Mouse (Mus musculus) midbrain, embryonic 10.5 days (tissue): ENCODE data around the gene Pla2g10. TPM values are rescaled to one million over a fixed set of nuclear protein-coding genes. Genes with fewer than 3 reads are reported as not detected.
"Not testable (repeated sequence)": the region's sequence is repeated elsewhere in the genome, so short reads cannot be mapped to it uniquely, and the experiment has no call there.

Source experiments
- DNase-seq: peaks from one replicate; pipeline ENCODE4 v3.0.0-alpha.2; 2017; ENCODE audit warnings: low spot score
- H3K27ac ChIP-seq: fragments of 300-500 bp; sonication (generic); replicated peaks from 2 replicates; pipeline ENCODE4 v1.5.1; 2016; ENCODE audit warnings: mild to moderate bottlenecking
- H3K27me3 ChIP-seq: fragments of 300-500 bp; sonication (generic); 2 replicates; pipeline ENCODE4 v1.6.1; 2016; ENCODE audit warnings: low read depth, mild to moderate bottlenecking; ENCODE audit not compliant: poor library complexity, severe bottlenecking
- H3K36me3 ChIP-seq: fragments of 300-500 bp; sonication (generic); 2 replicates; pipeline ENCODE4 v1.6.1; 2016; ENCODE audit warnings: mild to moderate bottlenecking, moderate library complexity
- H3K4me1 ChIP-seq: fragments of 300-500 bp; sonication (generic); 2 replicates; pipeline ENCODE4 v1.6.1; 2016
- H3K4me3 ChIP-seq: fragments of 300-500 bp; sonication (generic); 2 replicates; pipeline ENCODE4 v1.5.1; 2016; ENCODE audit warnings: mild to moderate bottlenecking, moderate library complexity
- H3K9me3 ChIP-seq: fragments of 300-500 bp; sonication (generic); replicated peaks from 2 replicates; pipeline ENCODE4 v1.6.1; 2016; ENCODE audit warnings: mild to moderate bottlenecking
- WGBS: fragments of 180-500 bp; shearing (Covaris S2); methylation state at CpG from one replicate; pipeline ENCODE4 v1.1.7; 2016; 5-methylcytosine and 5-hydroxymethylcytosine counted together
- polyA plus RNA-seq: library from polyadenylated mRNA; unstranded; fragments of >200 nt; fragmentation: Nextera tagmentation; extraction: Ambion mirVana; gene quantifications from 2 replicates; pipeline ENCODE4 v1.2.1, GENCODE M21; 2016

Gene Pla2g10
- 0.14 TPM in 1 of 2 replicates, not detected in the other for polyA plus RNA-seq

DNA sequence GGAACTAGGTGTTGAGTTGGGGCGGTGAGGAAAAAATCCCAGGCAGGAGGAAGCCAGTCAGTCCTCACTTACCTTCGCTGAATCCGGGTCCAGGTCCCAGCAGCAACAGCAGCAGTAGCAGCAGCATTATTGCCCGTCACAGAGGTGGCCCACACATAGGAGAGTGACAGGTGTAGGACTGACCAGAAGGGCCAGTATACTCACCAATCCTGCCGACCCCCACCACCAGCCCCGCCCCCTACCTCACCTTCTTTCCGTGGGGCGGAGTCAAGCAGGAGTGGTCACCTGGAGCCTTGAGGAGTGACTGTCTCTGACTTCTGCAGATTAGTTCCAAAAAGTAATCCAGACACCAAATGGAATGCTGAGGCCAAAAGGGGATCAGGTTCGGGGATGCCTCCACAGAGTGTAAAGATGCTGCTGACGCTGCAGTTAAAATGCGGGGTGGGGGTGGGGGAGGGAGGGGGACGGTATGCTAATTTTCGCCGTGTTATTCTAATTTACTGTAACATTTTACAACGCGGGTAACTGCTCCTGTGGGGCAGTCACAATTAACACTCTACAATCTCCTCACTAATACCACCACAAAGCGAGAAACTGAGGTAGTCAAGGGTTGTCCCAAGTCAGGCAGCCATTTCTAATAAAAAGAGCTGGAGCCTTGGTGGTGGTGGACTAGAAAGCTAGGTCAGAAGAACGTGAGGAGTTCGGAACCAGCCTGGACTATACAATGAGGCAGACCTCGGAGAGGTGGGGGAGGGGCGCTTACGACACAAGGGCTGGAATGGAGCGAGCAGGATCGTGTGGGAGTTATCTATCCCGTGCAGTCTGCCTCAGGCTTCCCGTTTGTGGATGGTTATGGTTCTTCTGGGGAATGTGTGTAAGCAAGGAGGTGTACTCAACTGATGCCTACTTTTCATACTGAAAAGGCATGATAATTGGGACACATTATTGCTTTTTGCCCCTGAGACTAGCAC lies at the start of gene Pla2g10:
Gene Pla2g10 (minus strand): TSS at position 699 of the 971 bp plus-strand sequence.
- no peak within 1 kb of the TSS; the same call in none of the 2 replicates for H3K4me3 ChIP-seq
- WGBS, result 13% methylated on average over 26 of the region's 26 CpGs
- H3K27ac ChIP-seq, result no peak within 1 kb of the TSS
- DNase-seq, result no peak
- no peaks in the 10 kb centered on the region for H3K36me3 ChIP-seq
- peaks cover 9% of the 10 kb centered on the region for H3K4me1 ChIP-seq
- H3K27me3 ChIP-seq, result peaks cover 9% of the 10 kb centered on the region; the same call in 1 of the 2 replicates
- H3K9me3 ChIP-seq, result no peaks in the 10 kb centered on the region

- not testable (repeated sequence) for H3K4me1 ChIP-seq, H3K4me3 ChIP-seq, DNase-seq, H3K27me3 ChIP-seq, H3K36me3 ChIP-seq, H3K27ac ChIP-seq
- 88% methylated on average over 3 of the region's 3 CpGs for WGBS
- peaks cover 11% of the 10 kb centered on the region for H3K9me3 ChIP-seq
These were observed 43.9 kb upstream of the Pla2g10 start for GRCm38 (mm10) chr16:13774651-13775050.

DNA sequence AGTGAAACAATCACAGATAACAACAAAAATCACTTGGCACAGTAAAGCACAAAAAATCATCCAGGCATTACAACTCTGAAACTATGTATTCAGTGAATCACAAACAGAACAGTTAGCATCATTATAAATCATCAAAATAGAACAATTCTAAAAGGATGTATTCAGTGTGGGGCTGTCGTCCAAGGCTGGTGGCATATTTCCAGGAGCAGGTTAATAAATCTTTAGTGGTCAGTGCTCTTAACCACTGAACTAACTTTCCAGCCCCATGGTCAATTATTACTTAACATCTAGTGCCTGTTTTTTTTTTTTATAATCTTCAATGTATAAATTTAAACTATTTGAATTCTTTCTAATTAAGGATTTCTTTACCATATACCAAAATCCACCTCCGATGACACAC lies 43.2 kb upstream of the Pla2g10 start:
- H3K27ac ChIP-seq, H3K27me3 ChIP-seq, H3K4me1 ChIP-seq, DNase-seq, H3K4me3 ChIP-seq, H3K9me3 ChIP-seq, H3K36me3 ChIP-seq: not testable (repeated sequence)
- 87% methylated on average over 2 of the region's 2 CpGs for WGBS

DNA sequence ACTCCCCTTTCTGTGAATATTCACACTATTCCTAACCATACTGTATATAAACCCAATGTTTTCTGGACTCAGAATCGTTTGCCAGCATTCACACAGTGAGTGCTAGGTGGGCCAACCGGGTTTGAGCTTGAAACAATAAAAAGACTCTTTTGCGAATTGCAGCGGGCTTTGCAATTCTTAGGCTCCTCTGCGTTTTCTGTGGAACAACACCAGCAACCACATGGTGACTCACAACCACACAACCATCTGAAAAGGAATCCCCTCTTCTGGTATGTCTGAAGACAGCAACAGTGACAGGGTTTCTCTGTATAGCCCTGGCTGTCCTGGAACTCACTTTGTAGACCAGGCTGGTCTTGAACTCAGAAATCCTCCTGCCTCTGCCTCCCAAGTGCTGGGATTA lies 41.3 kb upstream of the Pla2g10 start:
- not testable (repeated sequence) for DNase-seq, H3K9me3 ChIP-seq, H3K4me3 ChIP-seq, H3K36me3 ChIP-seq, H3K4me1 ChIP-seq, H3K27me3 ChIP-seq, H3K27ac ChIP-seq
- 84% methylated on average over 5 of the region's 5 CpGs for WGBS

DNA sequence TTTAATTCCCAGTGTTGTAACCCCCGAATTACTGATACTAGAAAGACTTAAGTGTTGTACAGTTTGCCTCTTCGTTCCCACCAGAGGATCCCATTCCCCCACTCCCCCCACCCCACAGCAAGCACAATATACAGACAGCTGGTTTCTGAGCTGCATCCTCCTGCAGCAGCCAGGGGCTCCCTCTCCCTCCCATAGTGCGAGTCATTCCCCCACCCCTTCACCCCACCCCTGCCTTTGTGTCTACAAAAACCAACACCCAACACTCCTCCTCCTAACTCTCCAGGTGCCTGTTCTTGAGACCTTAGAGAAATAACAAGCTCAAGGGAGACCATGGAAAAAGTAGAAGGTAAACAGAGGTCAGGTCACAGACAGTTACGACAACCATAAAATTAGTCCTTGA lies 40.8 kb upstream of the Pla2g10 start:
- 68% methylated on average over 4 of the region's 4 CpGs for WGBS
- not testable (repeated sequence) for H3K4me1 ChIP-seq, H3K4me3 ChIP-seq, DNase-seq, H3K27me3 ChIP-seq, H3K27ac ChIP-seq, H3K9me3 ChIP-seq, H3K36me3 ChIP-seq

- no peak overlapping the region for H3K4me3 ChIP-seq
- no peaks in the 10 kb centered on the region for H3K4me1 ChIP-seq
- no peak for DNase-seq
- H3K36me3 ChIP-seq, result no peaks in the 10 kb centered on the region
- no peak overlapping the region for H3K27ac ChIP-seq
- H3K27me3 ChIP-seq, result no peaks in the 10 kb centered on the region
- no peaks in the 10 kb centered on the region for H3K9me3 ChIP-seq
These were observed 35.6 kb upstream of the Pla2g10 start for GRCm38 (mm10) chr16:13766367-13766766.

- Histone ChIP-seq H3K27ac (no peak overlapping the region), H3K4me3 (no peak overlapping the region), H3K9me3 (no peaks in the 10 kb centered on the region), H3K36me3 (no peaks in the 10 kb centered on the region), H3K27me3 (no peaks in the 10 kb centered on the region), H3K4me1 (no peaks in the 10 kb centered on the region)
- DNase-seq, result no peak
- 74% methylated on average over 3 of the region's 3 CpGs for WGBS
These were observed 33.7 kb upstream of the Pla2g10 start for GRCm38 (mm10) chr16:13764519-13764918.

GRCm38 (mm10) chr16:13762807-13763206 lies 32.0 kb upstream of the Pla2g10 start:
- not testable (repeated sequence) for H3K4me1 ChIP-seq, H3K9me3 ChIP-seq, H3K4me3 ChIP-seq, H3K27me3 ChIP-seq, DNase-seq, H3K36me3 ChIP-seq, H3K27ac ChIP-seq
- 100% methylated on average over 1 of the region's 1 CpGs for WGBS

DNA sequence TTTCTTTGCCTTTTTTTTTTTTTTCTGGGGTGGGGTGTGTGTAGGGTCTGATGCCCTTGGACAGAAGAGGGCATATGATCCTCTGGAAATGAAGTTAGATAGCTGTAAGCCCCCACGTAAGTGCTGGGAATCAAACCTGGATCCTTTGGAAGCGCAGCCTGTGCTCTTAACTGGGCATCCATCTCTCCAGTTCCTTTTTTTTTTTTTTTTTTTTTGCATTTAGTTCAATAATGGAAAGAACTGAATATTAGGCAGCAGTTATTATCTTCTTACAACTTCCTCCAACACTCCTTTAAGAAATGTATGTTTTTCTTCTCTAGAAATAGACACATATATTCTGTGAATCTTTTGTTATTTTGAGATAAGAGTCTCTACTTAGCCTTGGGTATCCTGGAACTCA lies 27.0 kb upstream of the Pla2g10 start:
- no peak overlapping the region for H3K27ac ChIP-seq
- no peak overlapping the region for H3K4me3 ChIP-seq
- no peak for DNase-seq
- H3K4me1 ChIP-seq, result peaks cover 9% of the 10 kb centered on the region
- no peaks in the 10 kb centered on the region for H3K36me3 ChIP-seq
- peaks cover 12% of the 10 kb centered on the region for H3K27me3 ChIP-seq
- 97% methylated on average over 2 of the region's 2 CpGs for WGBS
- no peaks in the 10 kb centered on the region for H3K9me3 ChIP-seq

- peaks cover 9% of the 10 kb centered on the region for H3K4me1 ChIP-seq
- H3K27me3 ChIP-seq, result peaks cover 12% of the 10 kb centered on the region
- peak overlapping the region; percentile 82 for H3K27ac ChIP-seq
- under 1% methylated on average over 65 of the region's 65 CpGs for WGBS
- no peaks in the 10 kb centered on the region for H3K36me3 ChIP-seq
- DNase-seq, result peak; percentile 97
- H3K9me3 ChIP-seq, result no peaks in the 10 kb centered on the region
- peak overlapping the region; percentile 75 for H3K4me3 ChIP-seq
These were observed 23.8 kb upstream of the Pla2g10 start for GRCm38 (mm10) chr16:13754400-13755190.

DNA sequence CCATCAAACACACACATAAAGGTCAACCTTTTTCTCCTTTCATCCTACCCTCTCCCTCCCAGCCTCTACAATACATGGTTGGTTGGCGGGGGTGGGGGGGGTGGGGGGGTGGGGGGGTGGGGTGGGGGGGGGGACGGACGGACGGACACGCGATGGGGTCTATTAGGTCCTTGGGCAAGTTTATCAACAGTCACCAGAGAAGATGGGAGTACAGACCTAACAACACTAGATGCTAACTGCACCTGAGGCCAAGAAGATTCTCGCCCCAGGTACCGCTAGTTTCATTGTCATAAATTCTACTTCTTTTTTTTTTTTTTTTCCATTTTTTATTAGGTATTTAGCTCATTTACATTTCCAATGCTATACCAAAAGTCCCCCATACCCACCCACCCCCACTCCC lies 23.2 kb upstream of the Pla2g10 start:
- DNase-seq, result no peak
- Histone ChIP-seq H3K4me1 (peaks cover 9% of the 10 kb centered on the region), H3K27ac (0 out of 2 replicates have a peak overlapping the region, but pooled peaks have one; percentile 82), H3K4me3 (peak overlapping the region; percentile 75), H3K27me3 (peaks cover 12% of the 10 kb centered on the region), H3K36me3 (no peaks in the 10 kb centered on the region), H3K9me3 (no peaks in the 10 kb centered on the region)
- WGBS, result 83% methylated on average over 8 of the region's 8 CpGs

DNA sequence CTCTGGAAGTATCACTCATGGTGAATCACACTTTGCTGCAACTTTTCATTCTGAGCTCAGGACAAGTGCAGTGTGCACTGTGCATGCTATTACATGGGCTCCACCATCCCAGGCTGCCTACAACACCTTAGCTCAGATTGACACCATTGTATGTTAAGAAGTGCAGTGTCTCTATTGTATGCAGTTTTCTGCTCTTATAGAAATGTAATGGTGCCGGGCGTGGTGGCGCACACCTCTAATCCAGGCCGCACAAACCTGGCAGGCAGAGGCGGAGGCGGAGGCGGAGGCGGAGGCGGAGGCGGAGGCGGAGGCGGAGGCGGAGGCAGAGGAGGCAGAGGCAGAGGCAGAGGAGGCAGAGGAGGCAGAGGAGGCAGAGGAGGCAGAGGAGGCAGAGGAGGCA lies 19.8 kb upstream of the Pla2g10 start:
- no peaks in the 10 kb centered on the region for H3K36me3 ChIP-seq
- DNase-seq, result no peak
- peaks cover 13% of the 10 kb centered on the region for H3K4me1 ChIP-seq
- no peak overlapping the region for H3K27ac ChIP-seq
- no peak overlapping the region for H3K4me3 ChIP-seq
- no peaks in the 10 kb centered on the region for H3K9me3 ChIP-seq
- 95% methylated on average over 13 of the region's 13 CpGs for WGBS
- H3K27me3 ChIP-seq, result 0 out of 2 replicates have a peak, but pooled peaks cover 4% of the 10 kb centered on the region

DNA sequence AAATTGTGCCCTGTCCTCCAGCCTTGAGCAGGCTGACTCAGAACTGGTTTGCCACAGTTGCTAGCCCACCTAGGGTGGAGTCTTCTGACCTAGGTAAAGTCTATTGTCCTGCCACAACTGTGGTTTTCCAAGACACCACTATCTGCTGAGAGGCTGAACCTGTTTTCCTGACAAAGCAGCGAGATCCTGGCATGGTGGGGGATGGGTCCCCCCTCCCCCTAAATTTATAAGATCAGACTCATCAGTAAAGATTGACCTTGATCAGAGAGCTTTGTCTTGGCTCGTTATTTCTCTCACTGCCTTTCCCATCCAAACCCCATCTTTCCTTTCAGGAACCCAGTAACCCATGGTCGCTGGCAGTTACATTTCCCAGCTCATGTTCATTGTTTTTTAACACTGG lies 19.2 kb upstream of the Pla2g10 start:
- H3K36me3 ChIP-seq, result no peaks in the 10 kb centered on the region
- no peaks in the 10 kb centered on the region for H3K9me3 ChIP-seq
- peaks cover 12% of the 10 kb centered on the region for H3K4me1 ChIP-seq
- H3K27me3 ChIP-seq, result 0 out of 2 replicates have a peak, but pooled peaks cover under 1% of the 10 kb centered on the region
- no peak overlapping the region for H3K4me3 ChIP-seq
- H3K27ac ChIP-seq, result no peak overlapping the region
- no peak for DNase-seq
- WGBS, result 51% methylated on average over 3 of the region's 3 CpGs
